Mouse (Mus musculus) natural killer cell, adult 2 months (primary cell): ENCODE results near the gene Shisa9.
"Not testable (repeated sequence)": the region's sequence is repeated elsewhere in the genome, so short reads cannot be mapped to it uniquely, and the experiment has no call there.

Source experiments
- DNase-seq, 2 experiments: peaks; one replicate each; pipeline ENCODE4 v3.0.0; 2022; ENCODE audit warnings: low spot score in 2 of 2

Shisa9 gene

GRCm38 (mm10) chr16:11983616-11984270, at the start of gene Shisa9:
Gene Shisa9, plus strand, starts transcription at chr16:11984113.
- DNase-seq = no peak

GRCm38 (mm10) chr16:11940477-11940876, 43.4 kb upstream of the Shisa9 start:
- peak; percentile 16 to 37 for DNase-seq

- DNase-seq = no peak
Observed at GRCm38 (mm10) chr16:11960691-11961090, 23.2 kb upstream of the Shisa9 start.

GRCm38 (mm10) chr16:11966041-11966440, 17.9 kb upstream of the Shisa9 start:
- DNase-seq = no peak

- not testable (repeated sequence) for DNase-seq
Observed at GRCm38 (mm10) chr16:11966810-11967209, 17.1 kb upstream of the Shisa9 start.

- DNase-seq = no peak
Observed at GRCm38 (mm10) chr16:11967579-11967978, 16.3 kb upstream of the Shisa9 start.

- no peak for DNase-seq
Observed at GRCm38 (mm10) chr16:11973707-11974106, 10.2 kb upstream of the Shisa9 start.

GRCm38 (mm10) chr16:11976737-11977136, 7.2 kb upstream of the Shisa9 start:
- no peak for DNase-seq

GRCm38 (mm10) chr16:11980764-11981163, 3.1 kb upstream of the Shisa9 start:
- DNase-seq = no peak

GRCm38 (mm10) chr16:11983106-11983615, 752 bp upstream of the Shisa9 start:
- DNase-seq = no peak

GRCm38 (mm10) chr16:11984271-11984791, 418 bp downstream of the Shisa9 start:
- no peak for DNase-seq

- no peak for DNase-seq
Observed at GRCm38 (mm10) chr16:11987056-11987455, 3.1 kb downstream of the Shisa9 start.

- no peak for DNase-seq
Observed at GRCm38 (mm10) chr16:12005177-12005576, 21.3 kb downstream of the Shisa9 start.

- no peak for DNase-seq
Observed at GRCm38 (mm10) chr16:12010136-12010535, 26.2 kb downstream of the Shisa9 start.

- no peak for DNase-seq
Observed at GRCm38 (mm10) chr16:12012747-12013146, 28.8 kb downstream of the Shisa9 start.

GRCm38 (mm10) chr16:12014523-12014922, 30.6 kb downstream of the Shisa9 start:
- DNase-seq = no peak

- DNase-seq = no peak
Observed at GRCm38 (mm10) chr16:12017921-12018618, 34.2 kb downstream of the Shisa9 start.

- DNase-seq = no peak
Observed at GRCm38 (mm10) chr16:12020103-12020755, 36.3 kb downstream of the Shisa9 start.

- DNase-seq = no peak
Observed at GRCm38 (mm10) chr16:12032441-12032840, 48.5 kb downstream of the Shisa9 start.

GRCm38 (mm10) chr16:12034868-12035267, 51.0 kb downstream of the Shisa9 start:
- DNase-seq = no peak

GRCm38 (mm10) chr16:12035626-12036025, 51.7 kb downstream of the Shisa9 start:
- no peak for DNase-seq

GRCm38 (mm10) chr16:12040935-12041334, 57.0 kb downstream of the Shisa9 start:
- DNase-seq = no peak
